Mouse (Mus musculus) heart, embryonic 10.5 days (tissue): ENCODE measurements around the gene Syf2. TPM values are rescaled to one million over a fixed set of nuclear protein-coding genes. Genes with fewer than 3 reads are reported as not detected.

Experiments
- DNase-seq: peaks from one replicate; pipeline ENCODE4 v3.0.0-alpha.2; 2017; ENCODE audit warnings: low spot score
- H3K27ac ChIP-seq: fragments of 300-500 bp; sonication (generic); 2 replicates; pipeline ENCODE4 v1.5.1; 2016; ENCODE audit warnings: mild to moderate bottlenecking
- H3K27me3 ChIP-seq: fragments of 300-500 bp; sonication (generic); 2 replicates; pipeline ENCODE4 v1.6.1; 2016; ENCODE audit warnings: mild to moderate bottlenecking; ENCODE audit not compliant: poor library complexity, insufficient read depth, severe bottlenecking
- H3K36me3 ChIP-seq: fragments of 300-500 bp; sonication (generic); 2 replicates; pipeline ENCODE4 v1.6.1; 2016; ENCODE audit warnings: mild to moderate bottlenecking, moderate library complexity
- H3K4me1 ChIP-seq: fragments of 300-500 bp; sonication (generic); 2 replicates; pipeline ENCODE4 v1.6.1; 2016; ENCODE audit warnings: mild to moderate bottlenecking
- H3K4me3 ChIP-seq: fragments of 300-500 bp; sonication (generic); 2 replicates; pipeline ENCODE4 v1.5.1; 2016; ENCODE audit warnings: mild to moderate bottlenecking, moderate library complexity
- H3K9me3 ChIP-seq: fragments of 300-500 bp; sonication (generic); 2 replicates; pipeline ENCODE4 v1.6.1; 2016; ENCODE audit warnings: mild to moderate bottlenecking, moderate library complexity
- WGBS: fragments of 180-500 bp; shearing (Covaris S2); methylation state at CpG from one replicate; pipeline ENCODE4 v1.1.7; 2016; 5-methylcytosine and 5-hydroxymethylcytosine counted together
- polyA plus RNA-seq: library from polyadenylated mRNA; unstranded; fragments of >200 nt; fragmentation: Nextera tagmentation; extraction: Ambion mirVana; gene quantifications from 2 replicates; pipeline ENCODE4 v1.2.1, GENCODE M21; 2016

Syf2 gene
- polyA plus RNA-seq, 1 experiment from 2014 or later = 63.0 TPM

GRCm38 (mm10) chr4:134986963-134987362 lies 56.3 kb downstream of the Syf2 start:
- Histone ChIP-seq H3K36me3 (no peaks in the 10 kb centered on the region), H3K27ac (no peak overlapping the region), H3K27me3 (peaks cover 22% of the 10 kb centered on the region; the same call in 1 of the 2 replicates), H3K4me3 (no peak overlapping the region), H3K4me1 (peaks cover 16% of the 10 kb centered on the region), H3K9me3 (no peaks in the 10 kb centered on the region)
- 82% methylated on average over 3 of the region's 3 CpGs for WGBS
- no peak for DNase-seq

Other genes with a start within 250 kb of the Syf2 start
- 8.3 and 8.6 TPM in 2 replicates for gene Man1c1, start 226.6 kb upstream of the Syf2 start, polyA plus RNA-seq
- gene Ldlrap1, start 162.9 kb upstream of the Syf2 start, polyA plus RNA-seq = 17.6 and 17.8 TPM in 2 replicates
- gene Maco1, start 77.6 kb upstream of the Syf2 start, polyA plus RNA-seq = 21.7 and 31.4 TPM in 2 replicates
- 24.2 and 38.7 TPM in 2 replicates for gene Rhd, start 66.4 kb upstream of the Syf2 start, polyA plus RNA-seq
- gene Tmem50a, start 15.9 kb upstream of the Syf2 start, polyA plus RNA-seq = 129 and 131 TPM in 2 replicates
- 329 and 376 TPM in 2 replicates for gene Rsrp1, start 7.3 kb upstream of the Syf2 start, polyA plus RNA-seq
- gene Runx3, start 189.8 kb downstream of the Syf2 start, polyA plus RNA-seq = 0.05 TPM in 1 of 2 replicates, not detected in the other